Mouse (Mus musculus): ENCODE measurements around the gene Tnfrsf9. TPM values are rescaled to one million over a fixed set of nuclear protein-coding genes. Genes with fewer than 3 reads are reported as not detected.
A peak's percentile ranks its signal among the peaks of the same experiment; 100 is the strongest.
"Not testable (repeated sequence)": the region's sequence is repeated elsewhere in the genome, so short reads cannot be mapped to it uniquely, and the experiment has no call there.

Gene Tnfrsf9
- polyA plus RNA-seq, 1 experiment from 2014 or later, result 0.26 TPM

GRCm38 (mm10) chr4:150871392-150872138, 42.8 kb upstream of the Tnfrsf9 start:
- Histone ChIP-seq H3K36me3 (ENCODE audit: control insufficient read depth, insufficient read depth, low read length) (peaks cover 3% of the 10 kb centered on the region), H3K27ac (ENCODE audit: low read depth, low read length) (no peak overlapping the region), H3K27me3 (replicated peaks; ENCODE audit: control insufficient read depth, insufficient read depth, low read length) (no peaks in the 10 kb centered on the region), H3K4me1 (replicated peaks; ENCODE audit: control insufficient read depth, insufficient read depth, low read length) (peaks cover 20% of the 10 kb centered on the region), H3K4me2 (no peak overlapping the region), H3K4me3 (ENCODE audit: low read depth, low read length) (no peak overlapping the region), H3K9me3 (ENCODE audit: control insufficient read depth, low read length) (no peaks in the 10 kb centered on the region), H3K9ac (ENCODE audit: low read depth, low read length) (no peak overlapping the region)
- 49% methylated on average over 10 of the region's 10 CpGs for WGBS
- DNase-seq (ENCODE audit: low spot score) (no peak), ATAC-seq (replicated peaks; ENCODE audit: low FRiP score) (peak; percentile 34; the same call in 1 of the 2 replicates)

DNA sequence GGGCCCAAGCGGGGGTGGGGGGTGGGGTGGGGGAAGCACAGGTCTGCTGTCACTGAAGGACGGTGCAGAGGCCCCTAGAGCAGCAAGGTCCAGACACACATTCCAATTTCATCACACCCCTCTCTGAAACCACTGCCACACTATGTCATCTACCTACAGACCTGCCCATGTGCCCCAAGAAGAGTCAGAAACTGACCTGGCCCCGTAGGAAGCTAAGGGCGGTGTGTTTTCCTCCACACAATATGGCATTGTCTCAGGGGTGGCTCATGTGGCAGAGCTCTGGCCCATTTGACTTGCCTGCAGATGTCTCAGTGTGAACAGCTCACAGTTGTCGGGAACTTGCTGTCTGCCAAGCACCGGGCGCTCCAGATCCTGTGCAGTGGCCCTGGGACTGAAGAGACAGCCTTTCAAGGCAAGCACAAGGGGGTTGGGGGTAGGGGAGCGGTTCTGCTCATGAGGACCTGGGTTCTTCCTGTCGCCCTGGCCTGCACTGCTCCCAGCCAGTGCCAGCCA, 42.2 kb upstream of the Tnfrsf9 start:
- Histone ChIP-seq H3K4me1 (replicated peaks; ENCODE audit: control insufficient read depth, insufficient read depth, low read length) (peaks cover 20% of the 10 kb centered on the region), H3K4me2 (no peak overlapping the region), H3K27me3 (replicated peaks; ENCODE audit: control insufficient read depth, insufficient read depth, low read length) (no peaks in the 10 kb centered on the region), H3K9me3 (ENCODE audit: control insufficient read depth, low read length) (no peaks in the 10 kb centered on the region), H3K4me3 (ENCODE audit: low read depth, low read length) (no peak overlapping the region), H3K9ac (ENCODE audit: low read depth, low read length) (no peak overlapping the region), H3K36me3 (ENCODE audit: control insufficient read depth, insufficient read depth, low read length) (peaks cover 2% of the 10 kb centered on the region; the same call in 1 of the 2 replicates), H3K27ac (ENCODE audit: low read depth, low read length) (no peak overlapping the region)
- DNase-seq (ENCODE audit: low spot score) (no peak), ATAC-seq (replicated peaks; ENCODE audit: low FRiP score) (no peak)
- WGBS, result 59% methylated on average over 9 of the region's 9 CpGs

DNA sequence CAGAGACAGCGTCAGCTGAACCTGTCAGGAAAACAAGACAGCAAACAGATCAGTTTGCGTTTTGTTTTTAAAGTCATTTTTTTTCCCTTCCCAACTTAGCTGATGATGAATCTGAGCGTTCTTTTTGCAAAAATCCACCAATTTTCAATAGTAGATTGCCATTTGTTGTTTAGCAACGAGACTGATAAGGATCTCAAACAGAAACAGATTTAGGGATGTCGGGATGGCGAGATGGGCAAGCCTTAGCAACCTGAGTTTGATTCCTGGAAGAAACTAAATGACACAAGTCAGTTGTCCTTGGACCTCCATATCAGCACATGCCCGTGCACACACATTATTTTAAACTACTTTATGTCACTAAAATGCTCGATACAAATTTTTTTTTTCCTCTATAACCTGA, 41.7 kb upstream of the Tnfrsf9 start:
- no peak overlapping the region for H3K27ac ChIP-seq (ENCODE audit: low read depth, low read length)
- H3K4me2 ChIP-seq, result no peak overlapping the region
- WGBS, result 70% methylated on average over 8 of the region's 8 CpGs
- no peak overlapping the region for H3K9ac ChIP-seq (ENCODE audit: low read depth, low read length)
- H3K4me1 ChIP-seq (replicated peaks; ENCODE audit: control insufficient read depth, insufficient read depth, low read length), result peaks cover 20% of the 10 kb centered on the region
- DNase-seq (ENCODE audit: low spot score), result no peak
- ATAC-seq (replicated peaks; ENCODE audit: low FRiP score), result no peak
- H3K4me3 ChIP-seq (ENCODE audit: low read depth, low read length), result no peak overlapping the region
- H3K36me3 ChIP-seq (ENCODE audit: control insufficient read depth, insufficient read depth, low read length), result peaks cover 2% of the 10 kb centered on the region; the same call in 1 of the 2 replicates
- H3K27me3 ChIP-seq (replicated peaks; ENCODE audit: control insufficient read depth, insufficient read depth, low read length), result no peaks in the 10 kb centered on the region
- no peaks in the 10 kb centered on the region for H3K9me3 ChIP-seq (ENCODE audit: control insufficient read depth, low read length)

- Histone ChIP-seq H3K4me1 (replicated peaks; ENCODE audit: control insufficient read depth, insufficient read depth, low read length) (peaks cover 19% of the 10 kb centered on the region), H3K9me3 (ENCODE audit: control insufficient read depth, low read length) (peaks cover 11% of the 10 kb centered on the region)
- ATAC-seq (replicated peaks; ENCODE audit: low FRiP score); H3K27ac ChIP-seq (ENCODE audit: low read depth, low read length); H3K4me3 ChIP-seq (ENCODE audit: low read depth, low read length); H3K9ac ChIP-seq (ENCODE audit: low read depth, low read length); H3K4me2 ChIP-seq; H3K36me3 ChIP-seq (ENCODE audit: control insufficient read depth, insufficient read depth, low read length); H3K27me3 ChIP-seq (replicated peaks; ENCODE audit: control insufficient read depth, insufficient read depth, low read length); DNase-seq (ENCODE audit: low spot score): not testable (repeated sequence)
- WGBS, result 43% methylated on average over 4 of the region's 4 CpGs
Measured at GRCm38 (mm10) chr4:150874416-150874815, 39.9 kb upstream of the Tnfrsf9 start.

- H3K4me2 ChIP-seq, result no peak overlapping the region
- 72% methylated on average over 10 of the region's 10 CpGs for WGBS
- no peak overlapping the region for H3K27ac ChIP-seq (ENCODE audit: low read depth, low read length)
- no peak overlapping the region for H3K4me3 ChIP-seq (ENCODE audit: low read depth, low read length)
- DNase-seq (ENCODE audit: low spot score) (no peak), ATAC-seq (replicated peaks; ENCODE audit: low FRiP score) (no peak)
- no peak overlapping the region for H3K9ac ChIP-seq (ENCODE audit: low read depth, low read length)
- H3K9me3 ChIP-seq (ENCODE audit: control insufficient read depth, low read length), result peaks cover 18% of the 10 kb centered on the region
- H3K4me1 ChIP-seq (replicated peaks; ENCODE audit: control insufficient read depth, insufficient read depth, low read length), result peaks cover 17% of the 10 kb centered on the region
- no peaks in the 10 kb centered on the region for H3K27me3 ChIP-seq (replicated peaks; ENCODE audit: control insufficient read depth, insufficient read depth, low read length)
- no peaks in the 10 kb centered on the region for H3K36me3 ChIP-seq (ENCODE audit: control insufficient read depth, insufficient read depth, low read length)
Measured at GRCm38 (mm10) chr4:150875393-150875792, 39.0 kb upstream of the Tnfrsf9 start.

- no peaks in the 10 kb centered on the region for H3K36me3 ChIP-seq (ENCODE audit: control insufficient read depth, insufficient read depth, low read length)
- H3K4me2 ChIP-seq, result no peak overlapping the region
- H3K9ac ChIP-seq (ENCODE audit: low read depth, low read length), result no peak overlapping the region
- no peak overlapping the region for H3K4me3 ChIP-seq (ENCODE audit: low read depth, low read length)
- peaks cover 18% of the 10 kb centered on the region for H3K9me3 ChIP-seq (ENCODE audit: control insufficient read depth, low read length)
- no peak for DNase-seq (ENCODE audit: low spot score)
- WGBS, result 91% methylated on average over 22 of the region's 22 CpGs
- H3K27ac ChIP-seq (ENCODE audit: low read depth, low read length), result no peak overlapping the region
- no peak for ATAC-seq (replicated peaks; ENCODE audit: low FRiP score)
- H3K4me1 ChIP-seq (replicated peaks; ENCODE audit: control insufficient read depth, insufficient read depth, low read length), result peaks cover 5% of the 10 kb centered on the region; the same call in 1 of the 2 replicates
- H3K27me3 ChIP-seq (replicated peaks; ENCODE audit: control insufficient read depth, insufficient read depth, low read length), result no peaks in the 10 kb centered on the region
Measured at GRCm38 (mm10) chr4:150879631-150880030, 34.7 kb upstream of the Tnfrsf9 start.

- no peak overlapping the region for H3K4me2 ChIP-seq
- no peak overlapping the region for H3K4me3 ChIP-seq (ENCODE audit: low read depth, low read length)
- no peaks in the 10 kb centered on the region for H3K27me3 ChIP-seq (replicated peaks; ENCODE audit: control insufficient read depth, insufficient read depth, low read length)
- WGBS, result 75% methylated on average over 5 of the region's 5 CpGs
- DNase-seq (ENCODE audit: low spot score) (no peak), ATAC-seq (replicated peaks; ENCODE audit: low FRiP score) (no peak)
- H3K27ac ChIP-seq (ENCODE audit: low read depth, low read length), result no peak overlapping the region
- no peaks in the 10 kb centered on the region for H3K36me3 ChIP-seq (ENCODE audit: control insufficient read depth, insufficient read depth, low read length)
- H3K9me3 ChIP-seq (ENCODE audit: control insufficient read depth, low read length), result peaks cover 18% of the 10 kb centered on the region
- no peak overlapping the region for H3K9ac ChIP-seq (ENCODE audit: low read depth, low read length)
- H3K4me1 ChIP-seq (replicated peaks; ENCODE audit: control insufficient read depth, insufficient read depth, low read length), result no peaks in the 10 kb centered on the region
Measured at GRCm38 (mm10) chr4:150880364-150880763, 34.0 kb upstream of the Tnfrsf9 start.

DNA sequence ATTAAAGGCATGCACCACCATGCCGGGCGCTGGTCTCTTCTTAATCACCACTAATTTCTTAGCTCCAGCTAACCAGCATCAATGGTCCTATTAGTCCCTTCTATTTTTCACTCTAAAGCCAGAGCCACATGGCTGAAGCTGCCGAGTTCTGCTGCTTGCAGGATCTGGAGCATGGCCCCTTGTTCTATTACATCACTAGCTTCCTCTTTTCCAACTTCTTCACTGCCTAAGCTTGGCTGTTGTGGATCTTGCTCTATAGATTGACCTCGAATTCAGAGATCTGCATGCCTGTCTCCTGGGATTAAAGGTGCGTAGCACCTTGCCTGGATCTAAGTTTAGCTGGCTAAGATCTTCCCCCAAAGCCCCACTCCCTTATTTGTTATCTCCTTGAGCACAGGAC, 31.7 kb upstream of the Tnfrsf9 start:
- Histone ChIP-seq H3K27ac (ENCODE audit: low read depth, low read length) (no peak overlapping the region), H3K9me3 (ENCODE audit: control insufficient read depth, low read length) (peaks cover 18% of the 10 kb centered on the region), H3K27me3 (replicated peaks; ENCODE audit: control insufficient read depth, insufficient read depth, low read length) (no peaks in the 10 kb centered on the region), H3K36me3 (ENCODE audit: control insufficient read depth, insufficient read depth, low read length) (no peaks in the 10 kb centered on the region), H3K4me2 (no peak overlapping the region), H3K4me3 (ENCODE audit: low read depth, low read length) (no peak overlapping the region), H3K4me1 (replicated peaks; ENCODE audit: control insufficient read depth, insufficient read depth, low read length) (no peaks in the 10 kb centered on the region), H3K9ac (ENCODE audit: low read depth, low read length) (no peak overlapping the region)
- WGBS, result 78% methylated on average over 5 of the region's 5 CpGs
- DNase-seq (ENCODE audit: low spot score) (no peak), ATAC-seq (replicated peaks; ENCODE audit: low FRiP score) (no peak)

GRCm38 (mm10) chr4:150887903-150888302, 26.5 kb upstream of the Tnfrsf9 start:
- Histone ChIP-seq H3K4me3 (ENCODE audit: low read depth, low read length) (no peak overlapping the region), H3K27me3 (replicated peaks; ENCODE audit: control insufficient read depth, insufficient read depth, low read length) (no peaks in the 10 kb centered on the region), H3K9ac (ENCODE audit: low read depth, low read length) (no peak overlapping the region), H3K9me3 (ENCODE audit: control insufficient read depth, low read length) (no peaks in the 10 kb centered on the region), H3K4me1 (replicated peaks; ENCODE audit: control insufficient read depth, insufficient read depth, low read length) (peaks cover 10% of the 10 kb centered on the region), H3K36me3 (ENCODE audit: control insufficient read depth, insufficient read depth, low read length) (no peaks in the 10 kb centered on the region), H3K4me2 (no peak overlapping the region), H3K27ac (ENCODE audit: low read depth, low read length) (no peak overlapping the region)
- 76% methylated on average over 5 of the region's 5 CpGs for WGBS
- no peak for ATAC-seq (replicated peaks; ENCODE audit: low FRiP score)
- DNase-seq (ENCODE audit: low spot score), result no peak

Data from liver, embryonic 11.5 days (tissue).